Mouse (Mus musculus) embryonic fibroblast, embryonic 13.5 days (primary cell): ENCODE measurements around the gene Pdgfa.
A peak's percentile ranks its signal among the peaks of the same experiment; 100 is the strongest.

ENCODE experiments used
- CTCF ChIP-seq: IDR thresholded peaks from 2 replicates; pipeline ENCODE4 v1.5.1; 2011; ENCODE audit warnings: mild to moderate bottlenecking, control low read depth, low read length, moderate library complexity, borderline replicate concordance; ENCODE audit not compliant: insufficient read depth
- POLR2A ChIP-seq: IDR thresholded peaks from 2 replicates; pipeline ENCODE4 v1.6.1; 2011; ENCODE audit warnings: low read depth, mild to moderate bottlenecking, control low read depth, low read length, moderate library complexity

GRCm38 (mm10) chr5:138995721-138996311, 1.4 kb downstream of the Pdgfa start:
- TF ChIP-seq CTCF (no peak), POLR2A (peak; percentile 48; the same call in 1 of the 2 replicates)
